Mouse (Mus musculus): Measurements from ENCODE around the gene Prkce. TPM values are rescaled to one million over a fixed set of nuclear protein-coding genes. Genes with fewer than 3 reads are reported as not detected.

Gene Prkce
- total RNA-seq, 1 experiment: 1.7 TPM

DNA sequence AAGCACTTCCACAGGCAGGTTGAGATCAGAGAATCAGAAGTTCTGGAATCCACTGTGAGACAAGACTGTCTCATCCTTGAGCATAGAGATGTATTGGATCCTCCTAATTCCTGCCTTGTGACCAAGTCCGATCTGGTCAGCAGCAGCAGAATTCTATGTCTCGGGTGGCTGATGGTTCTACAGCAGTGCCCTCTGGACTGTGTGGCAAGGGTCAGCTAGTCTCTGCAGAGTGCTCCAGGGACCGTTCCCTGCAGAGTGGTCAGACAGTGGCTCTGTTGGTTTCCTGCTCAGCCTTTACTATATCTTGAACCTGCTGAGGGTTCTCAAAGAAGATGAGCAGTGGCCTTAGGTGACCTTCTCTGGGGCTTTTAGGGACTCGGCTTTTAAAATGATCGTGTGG is 355.1 kb downstream of the Prkce start:
- Histone ChIP-seq H3K27ac (ENCODE audit: insufficient read depth, low read depth, low read length, poor library complexity, severe bottlenecking) (no peak overlapping the region), H3K9ac (ENCODE audit: insufficient read depth, low read depth, low read length, poor library complexity, severe bottlenecking) (no peak overlapping the region), H3K4me1 (ENCODE audit: control insufficient read depth in 2 of 2, insufficient read depth in 2 of 2, low read length in 2 of 2, poor library complexity in 1 of 2) (no peaks in the 10 kb centered on the region), H3K36me3 (ENCODE audit: control insufficient read depth, insufficient read depth, low read length, poor library complexity, severe bottlenecking) (no peaks in the 10 kb centered on the region), H3K4me3 (ENCODE audit: insufficient read depth in 1 of 2, low read depth in 1 of 2, low read length in 2 of 2, poor library complexity in 1 of 2, severe bottlenecking in 1 of 2) (no peak overlapping the region), H3K9me3 (ENCODE audit: control insufficient read depth, insufficient read depth, low read depth, low read length) (no peaks in the 10 kb centered on the region)
- TF ChIP-seq ZC3H11A (IDR thresholded peaks at IDR 0.05; ENCODE audit: borderline replicate concordance, low read depth, low read length) (no peak), MAFK (IDR thresholded peaks at IDR 0.05; ENCODE audit: insufficient read depth, low read depth, low read length) (no peak), ZNF384 (IDR thresholded peaks at IDR 0.05; ENCODE audit: low read depth, low read length) (no peak), HCFC1 (IDR thresholded peaks at IDR 0.05; ENCODE audit: borderline replicate concordance, insufficient read depth, low read length) (no peak), CHD2 (IDR thresholded peaks at IDR 0.05; ENCODE audit: low read depth, low read length) (no peak)
- DNase-seq (ENCODE audit: low read depth, low spot score): no peak
- in situ Hi-C loops (cut with MboI; ENCODE audit: low sequenced_read_pairs in 2 of 2, unreplicated experiment in 2 of 2): no loop called here

GRCm38 (mm10) chr17:86523374-86523773 is 355.8 kb downstream of the Prkce start:
- no peak overlapping the region for H3K9ac ChIP-seq (ENCODE audit: insufficient read depth, low read depth, low read length, poor library complexity, severe bottlenecking)
- no peak for TF ChIP-seq MAFK (IDR thresholded peaks at IDR 0.05; ENCODE audit: insufficient read depth, low read depth, low read length)
- no peak for TF ChIP-seq ZC3H11A (IDR thresholded peaks at IDR 0.05; ENCODE audit: borderline replicate concordance, low read depth, low read length)
- TF ChIP-seq HCFC1 (IDR thresholded peaks at IDR 0.05; ENCODE audit: borderline replicate concordance, insufficient read depth, low read length): no peak
- no peak for TF ChIP-seq CHD2 (IDR thresholded peaks at IDR 0.05; ENCODE audit: low read depth, low read length)
- TF ChIP-seq ZNF384 (IDR thresholded peaks at IDR 0.05; ENCODE audit: low read depth, low read length): no peak
- H3K36me3 ChIP-seq (ENCODE audit: control insufficient read depth, insufficient read depth, low read length, poor library complexity, severe bottlenecking): no peaks in the 10 kb centered on the region
- no peaks in the 10 kb centered on the region for H3K4me1 ChIP-seq (ENCODE audit: control insufficient read depth in 2 of 2, insufficient read depth in 2 of 2, low read length in 2 of 2, poor library complexity in 1 of 2)
- in situ Hi-C loops (cut with MboI; ENCODE audit: low sequenced_read_pairs in 2 of 2, unreplicated experiment in 2 of 2): no loop called here
- H3K4me3 ChIP-seq (ENCODE audit: insufficient read depth in 1 of 2, low read depth in 1 of 2, low read length in 2 of 2, poor library complexity in 1 of 2, severe bottlenecking in 1 of 2): no peak overlapping the region
- no peaks in the 10 kb centered on the region for H3K9me3 ChIP-seq (ENCODE audit: control insufficient read depth, insufficient read depth, low read depth, low read length)
- no peak for DNase-seq (ENCODE audit: low read depth, low spot score)
- no peak overlapping the region for H3K27ac ChIP-seq (ENCODE audit: insufficient read depth, low read depth, low read length, poor library complexity, severe bottlenecking)

- TF ChIP-seq HCFC1 (IDR thresholded peaks at IDR 0.05; ENCODE audit: borderline replicate concordance, insufficient read depth, low read length) (no peak), ZNF384 (IDR thresholded peaks at IDR 0.05; ENCODE audit: low read depth, low read length) (no peak), ZC3H11A (IDR thresholded peaks at IDR 0.05; ENCODE audit: borderline replicate concordance, low read depth, low read length) (no peak), MAFK (IDR thresholded peaks at IDR 0.05; ENCODE audit: insufficient read depth, low read depth, low read length) (no peak), CHD2 (IDR thresholded peaks at IDR 0.05; ENCODE audit: low read depth, low read length) (no peak)
- H3K9ac ChIP-seq (ENCODE audit: insufficient read depth, low read depth, low read length, poor library complexity, severe bottlenecking): no peak overlapping the region
- no peak overlapping the region for H3K4me3 ChIP-seq (ENCODE audit: insufficient read depth in 1 of 2, low read depth in 1 of 2, low read length in 2 of 2, poor library complexity in 1 of 2, severe bottlenecking in 1 of 2)
- no peak overlapping the region for H3K27ac ChIP-seq (ENCODE audit: insufficient read depth, low read depth, low read length, poor library complexity, severe bottlenecking)
- H3K4me1 ChIP-seq (ENCODE audit: control insufficient read depth in 2 of 2, insufficient read depth in 2 of 2, low read length in 2 of 2, poor library complexity in 1 of 2): no peaks in the 10 kb centered on the region
- in situ Hi-C loops (cut with MboI; ENCODE audit: low sequenced_read_pairs in 2 of 2, unreplicated experiment in 2 of 2): no loop called here
- H3K36me3 ChIP-seq (ENCODE audit: control insufficient read depth, insufficient read depth, low read length, poor library complexity, severe bottlenecking): no peaks in the 10 kb centered on the region
- no peak for DNase-seq (ENCODE audit: low read depth, low spot score)
- no peaks in the 10 kb centered on the region for H3K9me3 ChIP-seq (ENCODE audit: control insufficient read depth, insufficient read depth, low read depth, low read length)
Observed at GRCm38 (mm10) chr17:86523843-86524242, 356.3 kb downstream of the Prkce start.

DNA sequence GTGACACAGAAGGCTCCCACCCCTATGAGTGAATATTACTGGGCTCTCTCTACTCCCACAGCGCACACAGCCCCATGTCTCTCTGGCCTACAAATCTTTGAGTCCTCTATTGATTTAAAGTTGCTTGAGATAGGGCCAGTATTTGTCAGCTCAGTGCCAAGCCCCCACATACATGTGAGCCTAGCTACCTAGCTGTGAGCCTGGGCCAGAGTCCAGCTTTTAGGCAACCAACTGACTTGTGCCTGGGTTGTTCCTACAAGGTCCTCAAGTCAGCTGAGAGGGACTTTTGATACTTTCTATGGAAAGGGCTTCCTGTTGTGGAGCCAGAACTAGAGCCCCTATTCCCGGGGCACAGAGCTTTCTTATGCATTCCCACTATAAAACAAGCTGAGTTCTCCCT is 357.5 kb downstream of the Prkce start:
- no peak overlapping the region for H3K9ac ChIP-seq (ENCODE audit: insufficient read depth, low read depth, low read length, poor library complexity, severe bottlenecking)
- no peak for DNase-seq (ENCODE audit: low read depth, low spot score)
- no peak overlapping the region for H3K4me3 ChIP-seq (ENCODE audit: insufficient read depth in 1 of 2, low read depth in 1 of 2, low read length in 2 of 2, poor library complexity in 1 of 2, severe bottlenecking in 1 of 2)
- H3K36me3 ChIP-seq (ENCODE audit: control insufficient read depth, insufficient read depth, low read length, poor library complexity, severe bottlenecking): no peaks in the 10 kb centered on the region
- in situ Hi-C loops (cut with MboI; ENCODE audit: low sequenced_read_pairs in 2 of 2, unreplicated experiment in 2 of 2): no loop called here
- no peaks in the 10 kb centered on the region for H3K4me1 ChIP-seq (ENCODE audit: control insufficient read depth in 2 of 2, insufficient read depth in 2 of 2, low read length in 2 of 2, poor library complexity in 1 of 2)
- H3K27ac ChIP-seq (ENCODE audit: insufficient read depth, low read depth, low read length, poor library complexity, severe bottlenecking): no peak overlapping the region
- no peaks in the 10 kb centered on the region for H3K9me3 ChIP-seq (ENCODE audit: control insufficient read depth, insufficient read depth, low read depth, low read length)
- no peak for TF ChIP-seq ZC3H11A (IDR thresholded peaks at IDR 0.05; ENCODE audit: borderline replicate concordance, low read depth, low read length)
- TF ChIP-seq HCFC1 (IDR thresholded peaks at IDR 0.05; ENCODE audit: borderline replicate concordance, insufficient read depth, low read length): no peak
- TF ChIP-seq ZNF384 (IDR thresholded peaks at IDR 0.05; ENCODE audit: low read depth, low read length): no peak
- no peak for TF ChIP-seq MAFK (IDR thresholded peaks at IDR 0.05; ENCODE audit: insufficient read depth, low read depth, low read length)
- TF ChIP-seq CHD2 (IDR thresholded peaks at IDR 0.05; ENCODE audit: low read depth, low read length): no peak

DNA sequence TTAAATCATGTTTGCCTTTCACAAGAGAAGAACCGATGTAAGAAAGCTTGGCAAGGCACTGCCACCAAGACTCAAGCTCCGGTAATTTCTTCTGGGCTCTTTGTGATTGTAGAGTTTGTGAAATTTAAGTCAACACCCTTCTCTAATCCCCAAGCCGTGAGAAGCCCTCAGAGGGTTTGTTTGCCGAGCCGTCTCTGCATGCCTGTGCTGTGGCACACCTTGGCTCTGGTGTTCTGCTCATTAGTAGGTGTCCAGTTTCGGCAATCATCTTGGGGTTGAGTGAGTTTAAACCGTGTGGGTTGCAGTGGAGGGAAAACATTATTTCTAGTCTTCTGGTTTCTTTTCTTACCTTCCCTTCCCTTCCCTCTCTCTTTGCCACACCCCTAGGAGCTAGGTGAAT is 358.4 kb downstream of the Prkce start:
- H3K9ac ChIP-seq (ENCODE audit: insufficient read depth, low read depth, low read length, poor library complexity, severe bottlenecking): no peak overlapping the region
- in situ Hi-C loops (cut with MboI; ENCODE audit: low sequenced_read_pairs in 2 of 2, unreplicated experiment in 2 of 2): no loop called here
- no peak for DNase-seq (ENCODE audit: low read depth, low spot score)
- H3K36me3 ChIP-seq (ENCODE audit: control insufficient read depth, insufficient read depth, low read length, poor library complexity, severe bottlenecking): no peaks in the 10 kb centered on the region
- no peak for TF ChIP-seq ZC3H11A (IDR thresholded peaks at IDR 0.05; ENCODE audit: borderline replicate concordance, low read depth, low read length)
- TF ChIP-seq CHD2 (IDR thresholded peaks at IDR 0.05; ENCODE audit: low read depth, low read length): no peak
- TF ChIP-seq ZNF384 (IDR thresholded peaks at IDR 0.05; ENCODE audit: low read depth, low read length): no peak
- TF ChIP-seq HCFC1 (IDR thresholded peaks at IDR 0.05; ENCODE audit: borderline replicate concordance, insufficient read depth, low read length): no peak
- TF ChIP-seq MAFK (IDR thresholded peaks at IDR 0.05; ENCODE audit: insufficient read depth, low read depth, low read length): no peak
- H3K27ac ChIP-seq (ENCODE audit: insufficient read depth, low read depth, low read length, poor library complexity, severe bottlenecking): no peak overlapping the region
- no peaks in the 10 kb centered on the region for H3K9me3 ChIP-seq (ENCODE audit: control insufficient read depth, insufficient read depth, low read depth, low read length)
- H3K4me3 ChIP-seq (ENCODE audit: insufficient read depth in 1 of 2, low read depth in 1 of 2, low read length in 2 of 2, poor library complexity in 1 of 2, severe bottlenecking in 1 of 2): no peak overlapping the region
- no peaks in the 10 kb centered on the region for H3K4me1 ChIP-seq (ENCODE audit: control insufficient read depth in 2 of 2, insufficient read depth in 2 of 2, low read length in 2 of 2, poor library complexity in 1 of 2)
